Mouse (Mus musculus) cerebellum, adult 8-10 months (tissue): Measurements from ENCODE around the gene Gm3285.
A peak's percentile ranks its signal among the peaks of the same experiment; 100 is the strongest.

Experiments used
- DNase-seq: peaks from one replicate; pipeline ENCODE4 v3.0.0; 2022

Gene Gm3285

DNA sequence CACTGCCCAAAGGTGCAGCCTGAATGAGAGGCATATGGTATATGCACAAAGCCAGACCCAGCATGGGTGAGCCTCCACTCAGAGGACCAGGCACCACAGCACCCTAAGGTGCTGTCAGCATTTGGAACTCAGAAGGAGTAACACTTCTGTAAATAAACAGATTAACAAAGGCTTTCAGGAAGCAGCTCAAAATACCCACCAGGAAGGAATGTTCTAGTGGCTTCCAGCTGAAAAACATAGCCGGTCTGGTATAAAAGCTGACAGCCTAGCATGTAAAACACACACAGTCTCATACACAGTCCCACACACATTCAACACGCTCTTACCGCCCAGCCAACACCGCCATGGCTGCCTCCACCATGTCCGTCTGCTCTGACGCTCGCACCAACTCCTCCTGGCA lies at the start of gene Gm3285:
TSS of gene Gm3285 (plus strand) at position 301 of the 400 bp plus-strand sequence.
- no peak for DNase-seq

DNA sequence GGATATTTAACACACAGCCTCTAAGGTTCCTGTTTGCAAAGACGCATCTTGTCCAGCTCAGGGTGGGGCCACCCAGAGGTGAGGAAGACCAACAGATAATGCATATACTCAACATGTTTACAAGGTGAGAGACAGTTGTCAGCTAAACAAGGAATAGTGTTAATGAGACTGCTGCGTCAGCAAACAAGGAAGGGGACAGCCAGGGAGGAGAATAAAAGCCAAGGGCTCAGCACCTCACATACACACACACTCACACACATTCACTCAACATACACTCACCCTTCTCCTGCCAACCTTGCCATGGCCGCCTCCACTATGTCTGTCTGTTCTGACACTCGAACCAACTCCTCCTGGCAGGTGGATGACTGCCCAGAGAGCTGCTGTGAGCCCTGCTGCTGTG lies 47.4 kb upstream of the Gm3285 start, which contains the start of gene Gm2696:
TSS of gene Gm2696 (plus strand) at position 301 of the 400 bp plus-strand sequence.
- no peak for DNase-seq

- DNase-seq = no peak
These were observed 46.3 kb upstream of the Gm3285 start for GRCm38 (mm10) chr10:77815514-77815913.

GRCm38 (mm10) chr10:77818523-77818922 lies 43.3 kb upstream of the Gm3285 start:
- DNase-seq = no peak

DNA sequence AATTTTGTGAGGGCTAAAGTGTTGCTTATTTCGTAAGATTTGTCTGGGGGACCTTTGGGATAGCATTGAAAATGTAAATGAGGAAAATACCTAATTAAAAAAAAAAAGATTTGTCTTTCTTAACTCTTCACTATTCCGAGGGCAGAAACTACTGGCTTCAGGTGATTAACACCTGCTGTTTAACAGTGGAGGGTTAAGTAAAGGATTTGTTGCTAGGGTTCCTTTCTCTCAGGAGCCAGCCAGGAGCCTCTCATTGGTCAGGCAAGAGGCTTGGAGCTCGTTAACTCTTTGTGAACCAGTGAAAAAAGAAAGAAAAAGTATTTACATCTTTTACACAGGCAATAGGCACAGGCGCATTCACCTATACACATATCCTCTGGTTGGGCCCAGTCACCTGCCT lies 42.6 kb upstream of the Gm3285 start:
- no peak for DNase-seq

DNA sequence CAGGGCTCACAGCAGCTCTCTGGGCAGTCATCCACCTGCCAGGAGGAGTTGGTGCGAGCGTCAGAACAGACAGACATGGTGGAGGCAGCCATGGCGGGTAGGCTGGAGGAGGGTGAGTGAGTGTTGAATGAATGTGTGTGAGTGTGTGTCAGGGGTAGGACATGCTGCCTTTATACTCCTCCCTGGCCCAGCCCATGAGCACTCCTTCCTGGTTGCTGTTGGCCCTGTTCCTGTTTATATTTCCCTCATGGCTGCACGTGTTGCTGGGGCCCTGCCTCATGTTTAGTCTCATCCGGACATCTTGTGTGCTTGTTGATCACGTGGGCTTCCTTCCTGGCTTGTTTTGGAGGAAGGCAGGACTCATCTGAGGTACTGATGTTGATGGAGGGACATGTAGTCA lies 34.8 kb upstream of the Gm3285 start, which contains the start of gene Krtap10-4:
TSS of gene Krtap10-4 (minus strand) at position 145 of the 400 bp plus-strand sequence.
- DNase-seq = no peak

DNA sequence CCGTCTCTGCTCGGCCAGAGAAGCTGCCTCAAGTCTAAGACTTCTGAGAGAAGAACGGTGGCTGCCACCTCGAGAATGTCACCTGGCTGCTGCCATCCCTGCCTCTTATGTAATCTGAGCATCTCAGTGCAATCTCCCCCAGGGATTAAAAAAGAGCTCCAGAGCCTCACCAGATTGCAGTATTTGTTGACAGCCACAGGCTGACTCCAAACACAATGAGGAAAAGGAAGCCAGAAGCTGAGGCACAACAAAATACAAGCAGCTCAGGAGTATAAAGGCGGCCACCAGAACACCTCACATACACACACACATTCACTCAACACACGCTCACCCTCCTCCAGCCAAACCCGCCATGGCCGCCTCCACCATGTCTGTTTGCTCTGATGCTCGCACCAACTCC lies 26.1 kb upstream of the Gm3285 start, which contains the start of gene Krtap10-10:
TSS of gene Krtap10-10 (plus strand) at position 301 of the 400 bp plus-strand sequence.
- DNase-seq = no peak

- no peak for DNase-seq
These were observed 22.8 kb upstream of the Gm3285 start for GRCm38 (mm10) chr10:77839006-77839405.

DNA sequence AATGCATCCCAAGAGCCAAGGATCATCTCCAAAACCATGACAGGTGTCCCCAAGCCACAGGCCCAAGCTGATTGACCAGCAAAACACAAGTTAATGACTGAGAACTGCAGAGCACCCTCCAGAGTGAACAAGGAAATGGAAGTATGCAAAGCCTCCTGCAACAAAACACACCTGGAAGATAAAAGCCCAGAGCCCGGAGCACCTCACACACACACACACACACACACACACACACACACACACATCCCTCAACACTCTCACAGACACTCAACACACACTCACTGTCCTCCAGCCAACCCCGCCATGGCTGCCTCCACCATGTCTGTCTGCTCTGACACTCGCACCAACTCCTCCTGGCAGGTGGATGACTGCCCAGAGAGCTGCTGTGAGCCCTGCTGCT lies 15.3 kb upstream of the Gm3285 start, which contains the start of gene Gm36176:
TSS of gene Gm36176 (plus strand) at position 301 of the 400 bp plus-strand sequence.
- no peak for DNase-seq

DNA sequence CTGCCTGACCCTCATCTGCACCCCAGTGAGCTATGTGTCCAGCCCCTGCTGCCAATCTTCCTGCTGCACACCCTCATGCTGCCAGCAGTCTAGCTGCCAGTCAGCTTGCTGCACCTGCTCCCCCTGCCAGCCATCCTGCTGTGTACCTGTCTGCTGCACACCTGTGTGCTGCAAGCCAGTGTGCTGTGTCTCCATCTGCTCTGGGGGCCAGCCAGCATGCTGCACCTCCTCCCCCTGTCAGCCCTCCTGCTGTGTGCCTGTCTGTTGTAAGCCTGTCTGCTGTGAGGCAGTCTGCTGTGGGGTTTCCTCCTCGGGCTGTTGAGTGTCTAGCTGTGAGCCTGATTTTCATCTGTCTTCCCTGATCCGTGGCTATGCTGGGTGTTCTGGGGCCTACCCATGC lies 14.8 kb upstream of the Gm3285 start:
- peak; percentile 28 for DNase-seq

GRCm38 (mm10) chr10:77847538-77847937 lies 14.2 kb upstream of the Gm3285 start:
- DNase-seq = no peak

DNA sequence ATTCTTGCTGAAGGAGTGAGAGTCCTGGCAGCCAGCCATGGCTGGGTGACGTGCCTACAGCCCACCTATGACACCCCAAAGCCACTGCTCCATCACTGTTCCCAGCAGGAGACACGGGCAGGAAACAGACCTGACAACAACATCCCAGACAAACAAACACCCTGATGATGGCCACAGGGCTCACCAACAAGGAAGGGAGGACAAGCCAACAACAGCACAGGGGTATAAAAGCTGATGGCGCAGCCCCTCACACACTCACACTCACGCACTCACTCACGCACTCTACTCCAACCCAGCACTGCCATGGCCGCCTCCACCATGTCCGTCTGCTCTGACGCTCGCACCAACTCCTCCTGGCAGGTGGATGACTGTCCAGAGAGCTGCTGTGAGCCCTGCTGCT lies 9.2 kb upstream of the Gm3285 start, which contains the start of gene Gm10318:
TSS of gene Gm10318 (plus strand) at position 301 of the 400 bp plus-strand sequence.
- no peak for DNase-seq

GRCm38 (mm10) chr10:77864067-77864761 lies 2.4 kb downstream of the Gm3285 start:
- peak; percentile 16 for DNase-seq

DNA sequence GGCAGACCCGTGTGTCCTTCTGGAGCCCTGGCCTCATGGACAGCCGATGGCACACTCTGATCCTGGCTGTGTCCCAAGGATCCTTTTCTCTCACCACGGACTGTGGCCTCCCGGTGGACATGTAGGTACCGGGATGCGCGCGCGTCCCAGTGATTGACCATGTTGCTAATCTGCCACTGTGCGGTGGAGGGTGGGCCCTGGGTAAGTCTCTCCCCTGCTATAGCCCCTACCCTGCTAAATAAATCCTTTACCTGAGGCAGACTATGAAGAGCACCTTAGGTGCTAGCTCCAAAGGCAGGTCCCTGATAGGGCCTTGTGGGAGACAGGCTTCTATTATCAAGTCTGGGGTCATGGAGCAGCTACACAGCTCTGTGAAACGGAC lies 3.0 kb downstream of the Gm3285 start:
- DNase-seq = no peak

- no peak for DNase-seq
These were observed 5.8 kb downstream of the Gm3285 start for GRCm38 (mm10) chr10:77867546-77867945.

GRCm38 (mm10) chr10:77869651-77870050 lies 7.9 kb downstream of the Gm3285 start:
- no peak for DNase-seq

- DNase-seq = no peak
These were observed 17.2 kb downstream of the Gm3285 start for GRCm38 (mm10) chr10:77878985-77879384.

GRCm38 (mm10) chr10:77880305-77880704 lies 18.5 kb downstream of the Gm3285 start:
- no peak for DNase-seq

- DNase-seq = no peak
These were observed 20.8 kb downstream of the Gm3285 start for GRCm38 (mm10) chr10:77882553-77882952.

DNA sequence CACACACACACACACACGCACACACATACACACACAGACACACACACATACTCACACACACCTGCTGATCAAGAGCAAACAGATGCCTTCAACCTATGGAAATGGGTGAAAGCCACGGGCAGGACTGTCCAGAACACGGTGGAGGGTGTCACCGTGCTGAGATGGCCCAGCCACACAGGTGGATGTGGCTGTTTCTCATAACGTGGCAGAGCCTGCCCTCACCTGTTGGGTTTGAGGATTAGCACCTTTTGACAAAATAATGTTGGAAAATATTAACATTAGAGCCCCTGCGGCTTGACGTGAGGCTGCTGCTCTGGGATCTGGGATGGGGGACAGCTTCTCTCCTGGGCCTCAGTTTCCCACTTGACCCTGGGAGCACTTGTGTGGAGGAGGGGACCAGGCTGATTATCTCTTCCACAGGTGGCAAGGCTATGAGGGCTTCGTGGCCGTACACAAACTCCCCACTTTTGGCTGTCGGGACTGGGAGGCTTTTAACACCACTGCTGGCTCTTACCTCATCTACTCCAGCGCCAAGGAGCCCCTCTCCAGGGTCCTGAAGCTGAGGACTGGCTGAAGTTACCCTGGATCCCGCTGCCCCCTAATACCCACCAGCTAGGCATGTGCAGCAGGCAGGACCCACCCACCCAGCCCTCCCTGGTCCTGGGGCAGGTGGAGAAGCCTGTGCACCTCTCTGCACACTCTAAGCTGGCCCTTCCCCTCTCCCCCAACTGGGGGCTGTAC lies 24.4 kb downstream of the Gm3285 start:
- no peak for DNase-seq

DNA sequence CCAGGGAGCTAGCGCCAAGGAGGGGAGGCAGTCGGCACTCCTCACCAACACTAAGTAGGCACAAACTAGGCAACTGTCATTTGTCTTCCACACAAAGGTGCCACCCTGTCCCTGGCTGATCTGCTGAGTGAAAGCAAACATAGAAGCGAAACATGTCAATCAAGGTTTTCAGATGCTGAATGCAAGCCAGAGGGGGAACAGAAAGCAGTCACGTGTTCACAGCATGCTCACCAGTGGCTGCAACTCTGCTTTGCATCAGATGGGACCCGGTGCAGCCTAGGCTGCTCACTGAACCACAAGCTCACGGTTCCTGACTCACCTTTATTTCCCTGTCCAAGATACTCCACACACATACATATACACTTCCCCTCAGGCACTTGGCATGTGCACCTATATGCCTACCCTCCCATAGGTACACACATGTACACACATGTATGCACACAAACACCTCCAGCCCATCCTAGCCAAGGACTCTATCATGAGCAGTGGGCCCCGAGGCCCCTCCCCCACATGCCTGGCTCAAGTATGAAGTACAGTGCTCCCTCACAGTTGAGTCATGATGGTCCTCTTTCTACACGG lies 29.3 kb downstream of the Gm3285 start:
- DNase-seq = no peak

- DNase-seq = no peak
These were observed 33.8 kb downstream of the Gm3285 start for GRCm38 (mm10) chr10:77895562-77895961.

DNA sequence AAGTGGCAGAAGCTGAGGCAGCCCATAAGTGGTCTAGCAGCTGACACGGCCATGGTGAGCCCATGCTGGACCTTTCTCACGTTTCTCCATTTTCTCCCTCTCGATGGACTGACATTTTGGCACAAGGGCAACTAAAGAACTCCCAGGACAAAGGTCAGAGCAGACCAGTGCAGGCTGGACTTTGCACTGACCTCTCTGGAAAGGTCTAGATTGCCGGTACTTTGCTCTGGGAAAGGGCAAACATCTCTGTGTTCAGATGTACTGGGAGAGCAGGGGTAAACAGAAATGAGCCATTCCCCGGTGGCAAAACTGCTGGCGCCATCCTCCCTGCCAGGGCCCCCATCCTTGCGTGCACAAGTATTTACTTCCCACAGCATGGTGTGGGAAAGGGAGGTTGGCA lies 38.4 kb downstream of the Gm3285 start:
- no peak for DNase-seq
